Mouse (Mus musculus) C2C12 (cell line): ENCODE data around the gene Foxp1. TPM values are rescaled to one million over a fixed set of nuclear protein-coding genes. Genes with fewer than 3 reads are reported as not detected.

Experiments
- H3K27me3 ChIP-seq: one replicate; pipeline ENCODE4 v1.6.1; 2011; ENCODE audit not compliant: control insufficient read depth, insufficient read depth, insufficient read length
- H3K36me3 ChIP-seq: one replicate; pipeline ENCODE4 v1.6.1; 2011; ENCODE audit not compliant: control insufficient read depth, insufficient read depth
- H3K4me3 ChIP-seq: one replicate; pipeline ENCODE4 v1.5.1; 2011; ENCODE audit warnings: mild to moderate bottlenecking, control low read depth; ENCODE audit not compliant: poor library complexity, insufficient read depth, severe bottlenecking
- H3K79me2 ChIP-seq: one replicate; pipeline ENCODE4 v1.6.1; 2011; ENCODE audit not compliant: control insufficient read depth, insufficient read depth
- H3K79me3 ChIP-seq: one replicate; pipeline ENCODE4 v1.6.1; 2011; ENCODE audit warnings: low read depth, control low read depth
- H3ac ChIP-seq: one replicate; pipeline ENCODE3; 2011; ENCODE audit warnings: low read depth; ENCODE audit not compliant: control insufficient read depth, insufficient read length
- CEBPB ChIP-seq: IDR thresholded peaks from one replicate; pipeline ENCODE4 v1.6.1; 2011; ENCODE audit warnings: low read depth, mild to moderate bottlenecking, control low read depth, moderate library complexity
- CTCF ChIP-seq: IDR thresholded peaks from one replicate; pipeline ENCODE4 v1.5.1; 2011; ENCODE audit not compliant: control insufficient read depth, insufficient read depth, insufficient read length
- FOSL1 ChIP-seq: IDR thresholded peaks from one replicate; pipeline ENCODE4 v1.8.0; 2011; ENCODE audit warnings: mild to moderate bottlenecking, low read length; ENCODE audit not compliant: poor library complexity, insufficient read depth, severe bottlenecking
- MAX ChIP-seq: IDR thresholded peaks from one replicate; pipeline ENCODE4 v1.6.1; 2011; ENCODE audit warnings: mild to moderate bottlenecking, control low read depth
- MYOD1 ChIP-seq: IDR thresholded peaks from one replicate; pipeline ENCODE4 v1.6.1; 2011; ENCODE audit warnings: low read depth; ENCODE audit not compliant: control insufficient read depth, insufficient read length
- MYOG ChIP-seq: IDR thresholded peaks from one replicate; pipeline ENCODE4 v1.6.1; 2011; ENCODE audit not compliant: control insufficient read depth, insufficient read length; ENCODE audit errors: extremely low read depth
- USF1 ChIP-seq: IDR thresholded peaks from one replicate; pipeline ENCODE4 v1.6.1; 2011; ENCODE audit warnings: low read depth, mild to moderate bottlenecking, control low read depth, moderate library complexity
- polyA plus RNA-seq: library from polyadenylated mRNA; unstranded; fragments of >200 nt; fragmentation: generic; extraction: Trizol; gene quantifications from one replicate; pipeline ENCODE4 v1.2.1, GENCODE M21; 2012; ENCODE audit warnings: missing spikeins

The Foxp1 gene
- polyA plus RNA-seq, 1 experiment = 25.9 TPM

GRCm38 (mm10) chr6:99171901-99172588, 350.5 kb downstream of the Foxp1 start:
- Histone ChIP-seq H3K27me3 (no peaks in the 10 kb centered on the region), H3ac (no peak overlapping the region), H3K79me3 (no peaks in the 10 kb centered on the region), H3K36me3 (no peaks in the 10 kb centered on the region), H3K4me3 (no peak overlapping the region), H3K79me2 (no peaks in the 10 kb centered on the region)
- TF ChIP-seq CTCF (no peak), USF1 (no peak), CEBPB (no peak), MAX (no peak), FOSL1 (no peak), MYOG (no peak), MYOD1 (no peak)

GRCm38 (mm10) chr6:99171281-99171825, 351.2 kb downstream of the Foxp1 start:
- Histone ChIP-seq H3K27me3 (no peaks in the 10 kb centered on the region), H3K79me2 (no peaks in the 10 kb centered on the region), H3K4me3 (no peak overlapping the region), H3K79me3 (no peaks in the 10 kb centered on the region), H3K36me3 (no peaks in the 10 kb centered on the region), H3ac (no peak overlapping the region)
- no peak for TF ChIP-seq MAX

GRCm38 (mm10) chr6:99168727-99169126, 353.8 kb downstream of the Foxp1 start:
- TF ChIP-seq FOSL1 = no peak
- no peak for TF ChIP-seq CTCF
- TF ChIP-seq CEBPB = no peak
- no peak for TF ChIP-seq MYOG
- TF ChIP-seq USF1 = no peak
- no peak for TF ChIP-seq MYOD1
- TF ChIP-seq MAX = no peak
- Histone ChIP-seq H3K79me2 (no peaks in the 10 kb centered on the region), H3K79me3 (no peaks in the 10 kb centered on the region), H3ac (no peak overlapping the region), H3K27me3 (no peaks in the 10 kb centered on the region), H3K36me3 (no peaks in the 10 kb centered on the region), H3K4me3 (no peak overlapping the region)

DNA sequence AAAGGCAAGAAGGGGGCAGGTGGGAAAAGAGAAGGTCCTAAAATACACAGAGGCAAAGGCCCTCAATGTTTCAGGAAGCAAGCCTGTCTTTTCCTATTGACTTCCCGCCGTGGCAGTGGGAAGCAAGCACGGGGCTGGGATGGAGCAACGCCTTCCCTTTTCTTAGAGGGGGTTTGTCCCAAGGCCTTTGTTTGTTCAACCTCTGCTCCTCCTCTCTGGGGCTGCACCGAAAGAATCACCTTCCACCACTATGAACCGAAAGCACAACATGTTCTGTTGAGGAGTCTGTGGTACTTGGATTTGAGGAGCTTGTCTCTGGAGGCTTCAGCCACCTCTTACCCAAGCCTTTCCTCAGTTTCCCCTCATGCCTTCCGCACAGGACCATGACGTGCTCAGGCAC, 355.5 kb downstream of the Foxp1 start:
- no peak for TF ChIP-seq CEBPB
- no peak for TF ChIP-seq MYOD1
- no peak for TF ChIP-seq MYOG
- TF ChIP-seq CTCF = no peak
- TF ChIP-seq FOSL1 = no peak
- no peak for TF ChIP-seq MAX
- TF ChIP-seq USF1 = no peak
- Histone ChIP-seq H3K36me3 (no peaks in the 10 kb centered on the region), H3K4me3 (no peak overlapping the region), H3K79me3 (no peaks in the 10 kb centered on the region), H3K79me2 (no peaks in the 10 kb centered on the region), H3ac (no peak overlapping the region), H3K27me3 (no peaks in the 10 kb centered on the region)

DNA sequence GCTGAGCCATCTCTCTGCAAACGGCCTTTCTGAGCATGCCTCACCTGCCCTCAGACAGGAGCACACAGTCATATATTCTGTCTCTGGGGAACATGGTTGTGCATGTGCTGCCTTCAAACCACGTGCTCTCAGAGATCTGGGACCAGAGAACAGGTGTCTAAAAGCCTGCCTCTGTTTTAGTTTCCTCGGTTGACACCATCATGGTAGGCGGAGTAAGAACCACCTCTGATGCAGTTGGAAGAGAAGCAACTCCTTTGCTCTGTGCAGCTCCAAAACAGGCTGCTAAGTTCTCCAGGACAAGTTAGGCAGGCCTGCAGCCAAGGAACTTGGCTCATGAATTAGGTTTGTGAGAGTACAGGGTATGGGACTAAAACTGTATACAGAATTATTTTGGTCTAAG, 356.4 kb downstream of the Foxp1 start:
- Histone ChIP-seq H3K4me3 (no peak overlapping the region), H3K79me3 (no peaks in the 10 kb centered on the region), H3K36me3 (no peaks in the 10 kb centered on the region), H3K27me3 (no peaks in the 10 kb centered on the region), H3K79me2 (no peaks in the 10 kb centered on the region), H3ac (no peak overlapping the region)
- TF ChIP-seq MYOD1 = no peak
- TF ChIP-seq MYOG = no peak
- no peak for TF ChIP-seq FOSL1
- no peak for TF ChIP-seq MAX
- no peak for TF ChIP-seq USF1
- no peak for TF ChIP-seq CEBPB
- TF ChIP-seq CTCF = no peak

GRCm38 (mm10) chr6:99164760-99165159, 357.8 kb downstream of the Foxp1 start:
- no peak overlapping the region for H3K4me3 ChIP-seq
- no peaks in the 10 kb centered on the region for H3K27me3 ChIP-seq
- H3K36me3 ChIP-seq = no peaks in the 10 kb centered on the region
- TF ChIP-seq USF1 (no peak), FOSL1 (no peak), MYOD1 (no peak)
- H3K79me3 ChIP-seq = no peaks in the 10 kb centered on the region
- no peak overlapping the region for H3ac ChIP-seq
- H3K79me2 ChIP-seq = no peaks in the 10 kb centered on the region
